Mouse (Mus musculus) CD8-positive naive resting alpha-beta T cell, adult 2 months (primary cell): ENCODE measurements around the gene Klhl29.

Source experiments
- DNase-seq, 2 experiments: peaks; one replicate each; pipeline ENCODE4 v3.0.0; 2022; ENCODE audit warnings: low read depth in 2 of 2, low spot score in 2 of 2

Klhl29 gene

GRCm38 (mm10) chr12:5223595-5223994, 151.9 kb downstream of the Klhl29 start:
- no peak for DNase-seq

GRCm38 (mm10) chr12:5222439-5223202, 152.9 kb downstream of the Klhl29 start:
- DNase-seq: no peak

GRCm38 (mm10) chr12:5219913-5220575, 155.4 kb downstream of the Klhl29 start:
- no peak for DNase-seq

GRCm38 (mm10) chr12:5215836-5216747, 159.4 kb downstream of the Klhl29 start:
- no peak for DNase-seq

GRCm38 (mm10) chr12:5214266-5214665, 161.2 kb downstream of the Klhl29 start:
- no peak for DNase-seq

- DNase-seq: no peak
Observed at GRCm38 (mm10) chr12:5213339-5214104, 162.0 kb downstream of the Klhl29 start.

- no peak for DNase-seq
Observed at GRCm38 (mm10) chr12:5211884-5212283, 163.6 kb downstream of the Klhl29 start.

GRCm38 (mm10) chr12:5210786-5211185, 164.7 kb downstream of the Klhl29 start:
- DNase-seq: no peak

GRCm38 (mm10) chr12:5207941-5208905, 167.3 kb downstream of the Klhl29 start:
- DNase-seq: no peak

- no peak for DNase-seq
Observed at GRCm38 (mm10) chr12:5207172-5207571, 168.3 kb downstream of the Klhl29 start.

GRCm38 (mm10) chr12:5204071-5204840, 171.2 kb downstream of the Klhl29 start:
- no peak for DNase-seq

- no peak for DNase-seq
Observed at GRCm38 (mm10) chr12:5203385-5203784, 172.1 kb downstream of the Klhl29 start.

- DNase-seq: no peak
Observed at GRCm38 (mm10) chr12:5198254-5198653, 177.2 kb downstream of the Klhl29 start.

GRCm38 (mm10) chr12:5194176-5194575, 181.3 kb downstream of the Klhl29 start:
- DNase-seq: no peak

- no peak for DNase-seq
Observed at GRCm38 (mm10) chr12:5192380-5192718, 183.1 kb downstream of the Klhl29 start.

GRCm38 (mm10) chr12:5191628-5192379, 183.7 kb downstream of the Klhl29 start:
- DNase-seq: no peak

- no peak for DNase-seq
Observed at GRCm38 (mm10) chr12:5191206-5191605, 184.3 kb downstream of the Klhl29 start.

GRCm38 (mm10) chr12:5189446-5190150, 185.9 kb downstream of the Klhl29 start:
- DNase-seq: no peak
